8 mouse cellular contexts compared by ENCODE assay signal in the genomic region with DNA sequence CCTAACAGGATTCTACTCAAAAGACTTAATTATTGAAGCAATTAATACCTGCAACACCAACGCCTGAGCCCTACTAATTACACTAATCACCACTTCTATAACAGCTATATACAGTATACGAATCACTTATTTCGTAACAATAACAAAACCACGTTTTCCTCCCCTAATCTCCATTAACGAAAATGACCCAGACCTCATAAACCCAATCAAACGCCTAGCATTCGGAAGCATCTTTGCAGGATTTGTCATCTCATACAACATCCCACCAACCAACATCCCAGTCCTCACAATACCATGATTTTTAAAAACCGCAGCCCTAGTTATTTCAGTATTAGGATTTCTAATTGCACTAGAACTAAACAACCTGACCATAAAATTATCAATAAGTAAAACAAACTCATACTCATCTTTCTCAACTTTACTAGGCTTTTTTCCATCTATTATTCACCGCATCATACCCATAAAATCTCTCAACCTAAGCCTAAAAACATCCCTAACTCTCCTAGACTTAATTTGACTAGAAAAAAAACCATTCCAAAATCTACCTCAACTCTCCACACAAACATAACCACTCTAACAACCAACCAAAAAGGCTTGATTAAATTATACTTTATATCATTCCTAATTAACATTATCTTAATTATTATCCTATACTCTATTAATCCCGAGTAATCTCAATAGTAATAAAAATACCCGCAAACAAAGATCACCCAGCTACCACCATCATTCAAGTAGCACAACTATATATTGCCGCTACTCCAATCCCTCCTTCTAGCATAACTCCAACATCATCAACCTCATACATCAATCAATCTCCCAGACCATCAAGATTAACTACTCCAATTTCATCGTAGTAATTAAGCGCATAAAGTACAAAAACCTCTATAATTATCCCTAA.
A peak's percentile ranks its signal among the peaks of the same experiment; 100 is the strongest.
DNase-seq lines count a peak whose midpoint lies in the region; ATAC-seq lines count a peak whose summit lies in the region.

No protein-coding gene starts in this region.

- no peak overlapping the region for H3K27ac ChIP-seq in embryonic facial prominence, embryonic 11.5 days (replicated peaks; ENCODE audit: low read depth, low read length)
- H3K27ac ChIP-seq in embryonic facial prominence, embryonic 10.5 days (replicated peaks) = no peak overlapping the region
- no peak overlapping the region for H3K27ac ChIP-seq in forebrain, embryonic 13.5 days
- no peak overlapping the region for H3K27ac ChIP-seq in liver, embryonic 12.5 days

- no peaks in the 10 kb centered on the region for H3K4me1 ChIP-seq in embryonic facial prominence, embryonic 11.5 days (ENCODE audit: control insufficient read depth, insufficient read depth, low read length)
- no peaks in the 10 kb centered on the region for H3K4me1 ChIP-seq in embryonic facial prominence, embryonic 10.5 days
- no peaks in the 10 kb centered on the region for H3K4me1 ChIP-seq in forebrain, embryonic 13.5 days
- no peaks in the 10 kb centered on the region for H3K4me1 ChIP-seq in liver, embryonic 12.5 days

- H3K4me2 ChIP-seq in embryonic facial prominence, embryonic 11.5 days (ENCODE audit: low read depth, low read length) = no peak overlapping the region
- no peak overlapping the region for H3K4me2 ChIP-seq in forebrain, embryonic 13.5 days
- H3K4me2 ChIP-seq in liver, embryonic 12.5 days = no peak overlapping the region

- intact Hi-C loops in left cerebral cortex, postnatal 36 days (cut with DNase I) = no loop called here

- peak; percentile 100 for ATAC-seq in embryonic facial prominence, embryonic 11.5 days (replicated peaks; ENCODE audit: insufficient number of reproducible peaks, low FRiP score, low TSS enrichment, low read depth)
- peak; percentile 100 for ATAC-seq in forebrain, embryonic 13.5 days
- peak; percentile 100 for ATAC-seq in liver, embryonic 12.5 days

- 92% methylated on average over 14 of the region's 14 CpGs for WGBS in embryonic facial prominence, embryonic 11.5 days
- WGBS in embryonic facial prominence, embryonic 10.5 days = 91% methylated on average over 14 of the region's 14 CpGs
- WGBS in forebrain, embryonic 13.5 days = 82% methylated on average over 14 of the region's 14 CpGs
- 78% methylated on average over 14 of the region's 14 CpGs for WGBS in liver, embryonic 12.5 days (ENCODE audit: insufficient replicate concordance)

- DNase-seq in embryonic facial prominence, embryonic 11.5 days (ENCODE audit: low spot score) = no peak
- no peak for DNase-seq in embryonic facial prominence, embryonic 10.5 days (ENCODE audit: low spot score)
- peak; percentile 94 for DNase-seq in 3134 (ENCODE audit: extremely low read depth, insufficient read length, low spot score)
- no peak for DNase-seq in left cerebral cortex, postnatal 36 days (ENCODE audit: low spot score in 2 of 2)
- no peak for DNase-seq in testis, postnatal 14 days (ENCODE audit: low spot score)
- DNase-seq in frontal cortex, postnatal 14 days (ENCODE audit: low spot score in 2 of 2) = no peak

- H3K27me3 ChIP-seq in embryonic facial prominence, embryonic 11.5 days (ENCODE audit: control insufficient read depth, insufficient read depth, low read length) = no peaks in the 10 kb centered on the region
- no peaks in the 10 kb centered on the region for H3K27me3 ChIP-seq in embryonic facial prominence, embryonic 10.5 days (replicated peaks; ENCODE audit: low read depth, poor library complexity, severe bottlenecking)
- no peaks in the 10 kb centered on the region for H3K27me3 ChIP-seq in forebrain, embryonic 13.5 days
- H3K27me3 ChIP-seq in liver, embryonic 12.5 days (replicated peaks) = no peaks in the 10 kb centered on the region

- H3K36me3 ChIP-seq in embryonic facial prominence, embryonic 11.5 days (replicated peaks; ENCODE audit: control insufficient read depth, insufficient read depth, low read depth, low read length) = no peaks in the 10 kb centered on the region
- no peaks in the 10 kb centered on the region for H3K36me3 ChIP-seq in embryonic facial prominence, embryonic 10.5 days (replicated peaks)
- H3K36me3 ChIP-seq in forebrain, embryonic 13.5 days (ENCODE audit: poor library complexity, severe bottlenecking) = no peaks in the 10 kb centered on the region
- H3K36me3 ChIP-seq in liver, embryonic 12.5 days = no peaks in the 10 kb centered on the region

- H3K9me3 ChIP-seq in embryonic facial prominence, embryonic 11.5 days (replicated peaks; ENCODE audit: control insufficient read depth, low read length) = no peaks in the 10 kb centered on the region
- no peaks in the 10 kb centered on the region for H3K9me3 ChIP-seq in embryonic facial prominence, embryonic 10.5 days
- H3K9me3 ChIP-seq in forebrain, embryonic 13.5 days (replicated peaks) = no peaks in the 10 kb centered on the region
- no peaks in the 10 kb centered on the region for H3K9me3 ChIP-seq in liver, embryonic 12.5 days (replicated peaks)

- no peak overlapping the region for H3K9ac ChIP-seq in embryonic facial prominence, embryonic 11.5 days (replicated peaks; ENCODE audit: low read length)
- no peak overlapping the region for H3K9ac ChIP-seq in forebrain, embryonic 13.5 days
- H3K9ac ChIP-seq in liver, embryonic 12.5 days = no peak overlapping the region

- no peak overlapping the region for H3K4me3 ChIP-seq in embryonic facial prominence, embryonic 11.5 days (ENCODE audit: low read depth, low read length)
- H3K4me3 ChIP-seq in embryonic facial prominence, embryonic 10.5 days = no peak overlapping the region
- H3K4me3 ChIP-seq in forebrain, embryonic 13.5 days = no peak overlapping the region
- H3K4me3 ChIP-seq in liver, embryonic 12.5 days = no peak overlapping the region
